Mouse (Mus musculus): ENCODE results near the gene Cyp2c40.
"Not testable (repeated sequence)": the region's sequence is repeated elsewhere in the genome, so short reads cannot be mapped to it uniquely, and the experiment has no call there.

Gene Cyp2c40

GRCm38 (mm10) chr19:39812714-39813113, at the start of gene Cyp2c40:
Gene Cyp2c40 (minus strand): TSS chr19:39812814.
- not testable (repeated sequence) for DNase-seq

- not testable (repeated sequence) for DNase-seq
Measured at GRCm38 (mm10) chr19:39820931-39821330, 8.3 kb upstream of the Cyp2c40 start.

- not testable (repeated sequence) for DNase-seq
Measured at GRCm38 (mm10) chr19:39816400-39816799, 3.8 kb upstream of the Cyp2c40 start.

GRCm38 (mm10) chr19:39815991-39816390, 3.4 kb upstream of the Cyp2c40 start:
- DNase-seq: not testable (repeated sequence)

- not testable (repeated sequence) for DNase-seq
Measured at GRCm38 (mm10) chr19:39785458-39785857, 27.2 kb downstream of the Cyp2c40 start.

GRCm38 (mm10) chr19:39745357-39745756, 67.3 kb downstream of the Cyp2c40 start:
- DNase-seq: no peak

- not testable (repeated sequence) for DNase-seq
Measured at GRCm38 (mm10) chr19:39744361-39744760, 68.3 kb downstream of the Cyp2c40 start.

GRCm38 (mm10) chr19:39740920-39741319, 71.7 kb downstream of the Cyp2c40 start, which contains the start of gene Cyp2c68:
Gene Cyp2c68 (minus strand): TSS chr19:39741054.
- no peak for DNase-seq

Data from cerebellum, adult 9-11 months (tissue).